Mouse (Mus musculus): ENCODE data around the gene Cytip. TPM values are rescaled to one million over a fixed set of nuclear protein-coding genes. Genes with fewer than 3 reads are reported as not detected.

Cytip gene
- total and polyA plus RNA-seq, 2 experiments from 2014 or later: 0.49 TPM; not detected in 1

- Histone ChIP-seq H3K27me3 (ENCODE audit: insufficient read depth, low read length) (no peaks in the 10 kb centered on the region), H3K36me3 (ENCODE audit: insufficient read depth, low read length) (no peaks in the 10 kb centered on the region), H3K9ac (replicated peaks; ENCODE audit: low read length) (no peak overlapping the region), H3K9me3 (ENCODE audit: low read length) (no peaks in the 10 kb centered on the region), H3K4me2 (ENCODE audit: low read depth, low read length) (no peak overlapping the region), H3K4me1 (ENCODE audit: insufficient read depth, low read length) (no peaks in the 10 kb centered on the region), H3K4me3 (ENCODE audit: low read length) (no peak overlapping the region), H3K27ac (no peak overlapping the region)
- no peak for DNase-seq (ENCODE audit: low spot score)
- TF ChIP-seq CTCF (IDR thresholded peaks at IDR 0.05; ENCODE audit: low read depth): no peak
- 79% methylated on average over 4 of the region's 4 CpGs for WGBS
- no peak for ATAC-seq
Measured at GRCm38 (mm10) chr2:58189501-58189900, 5.8 kb downstream of the Cytip start.

- TF ChIP-seq CTCF (IDR thresholded peaks at IDR 0.05; ENCODE audit: low read depth): peak; percentile 49
- Histone ChIP-seq H3K27ac (no peak overlapping the region), H3K27me3 (ENCODE audit: insufficient read depth, low read length) (no peaks in the 10 kb centered on the region), H3K9ac (replicated peaks; ENCODE audit: low read length) (no peak overlapping the region), H3K4me2 (ENCODE audit: low read depth, low read length) (no peak overlapping the region), H3K9me3 (ENCODE audit: low read length) (no peaks in the 10 kb centered on the region), H3K4me3 (ENCODE audit: low read length) (no peak overlapping the region), H3K36me3 (ENCODE audit: insufficient read depth, low read length) (no peaks in the 10 kb centered on the region), H3K4me1 (ENCODE audit: insufficient read depth, low read length) (no peaks in the 10 kb centered on the region)
- ATAC-seq (no peak), DNase-seq (ENCODE audit: low spot score) (no peak)
- WGBS: 38% methylated on average over 1 of the region's 1 CpGs
Measured at GRCm38 (mm10) chr2:58188903-58189302, 6.4 kb downstream of the Cytip start.

- H3K27ac ChIP-seq: no peak overlapping the region
- H3K4me2 ChIP-seq (ENCODE audit: low read depth, low read length): no peak overlapping the region
- no peak for TF ChIP-seq CTCF (IDR thresholded peaks at IDR 0.05; ENCODE audit: low read depth)
- no peaks in the 10 kb centered on the region for H3K36me3 ChIP-seq (ENCODE audit: insufficient read depth, low read length)
- WGBS: 83% methylated on average over 8 of the region's 8 CpGs
- no peaks in the 10 kb centered on the region for H3K27me3 ChIP-seq (ENCODE audit: insufficient read depth, low read length)
- no peaks in the 10 kb centered on the region for H3K4me1 ChIP-seq (ENCODE audit: insufficient read depth, low read length)
- H3K9me3 ChIP-seq (ENCODE audit: low read length): no peaks in the 10 kb centered on the region
- H3K4me3 ChIP-seq (ENCODE audit: low read length): no peak overlapping the region
- H3K9ac ChIP-seq (replicated peaks; ENCODE audit: low read length): no peak overlapping the region
- DNase-seq (ENCODE audit: low spot score) (no peak), ATAC-seq (no peak)
Measured at GRCm38 (mm10) chr2:58187310-58188051, 7.9 kb downstream of the Cytip start.

GRCm38 (mm10) chr2:58184197-58184596 is 11.1 kb downstream of the Cytip start:
- Histone ChIP-seq H3K4me1 (ENCODE audit: insufficient read depth, low read length) (no peaks in the 10 kb centered on the region), H3K9ac (replicated peaks; ENCODE audit: low read length) (no peak overlapping the region), H3K36me3 (ENCODE audit: insufficient read depth, low read length) (no peaks in the 10 kb centered on the region), H3K4me2 (ENCODE audit: low read depth, low read length) (no peak overlapping the region), H3K4me3 (ENCODE audit: low read length) (no peak overlapping the region), H3K27ac (no peak overlapping the region), H3K27me3 (ENCODE audit: insufficient read depth, low read length) (no peaks in the 10 kb centered on the region), H3K9me3 (ENCODE audit: low read length) (no peaks in the 10 kb centered on the region)
- 35% methylated on average over 2 of the region's 2 CpGs for WGBS
- DNase-seq (ENCODE audit: low spot score) (no peak), ATAC-seq (no peak)
- TF ChIP-seq CTCF (IDR thresholded peaks at IDR 0.05; ENCODE audit: low read depth): no peak

GRCm38 (mm10) chr2:58183658-58184057 is 11.7 kb downstream of the Cytip start:
- no peaks in the 10 kb centered on the region for H3K4me1 ChIP-seq (ENCODE audit: insufficient read depth, low read length)

GRCm38 (mm10) chr2:58180776-58181175 is 14.6 kb downstream of the Cytip start:
- H3K27me3 ChIP-seq (ENCODE audit: insufficient read depth, low read length): no peaks in the 10 kb centered on the region
- H3K36me3 ChIP-seq (ENCODE audit: insufficient read depth, low read length): no peaks in the 10 kb centered on the region
- H3K4me3 ChIP-seq (ENCODE audit: low read length): no peak overlapping the region
- H3K9ac ChIP-seq (replicated peaks; ENCODE audit: low read length): no peak overlapping the region
- no peaks in the 10 kb centered on the region for H3K4me1 ChIP-seq (ENCODE audit: insufficient read depth, low read length)
- TF ChIP-seq CTCF (IDR thresholded peaks at IDR 0.05; ENCODE audit: low read depth): no peak
- WGBS: 91% methylated on average over 1 of the region's 1 CpGs
- DNase-seq (ENCODE audit: low spot score): no peak
- H3K27ac ChIP-seq: no peak overlapping the region
- H3K9me3 ChIP-seq (ENCODE audit: low read length): no peaks in the 10 kb centered on the region
- H3K4me2 ChIP-seq (ENCODE audit: low read depth, low read length): no peak overlapping the region
- ATAC-seq: no peak

More at GRCm38 (mm10) chr2:58183658-58184057, 11.7 kb downstream of the Cytip start:
- 86% methylated on average over 2 of the region's 2 CpGs for WGBS
- Histone ChIP-seq H3K4me3 (ENCODE audit: low read length) (no peak overlapping the region), H3K36me3 (ENCODE audit: insufficient read depth, low read length) (no peaks in the 10 kb centered on the region), H3K4me2 (ENCODE audit: low read depth, low read length) (no peak overlapping the region), H3K27ac (no peak overlapping the region), H3K9me3 (ENCODE audit: low read length) (no peaks in the 10 kb centered on the region), H3K27me3 (ENCODE audit: insufficient read depth, low read length) (no peaks in the 10 kb centered on the region), H3K9ac (replicated peaks; ENCODE audit: low read length) (no peak overlapping the region)
- DNase-seq (ENCODE audit: low spot score) (no peak), ATAC-seq (no peak)
- no peak for TF ChIP-seq CTCF (IDR thresholded peaks at IDR 0.05; ENCODE audit: low read depth)

GRCm38 (mm10) chr2:58179056-58179455 is 16.3 kb downstream of the Cytip start:
- Histone ChIP-seq H3K4me2 (ENCODE audit: low read depth, low read length) (no peak overlapping the region), H3K27me3 (ENCODE audit: insufficient read depth, low read length) (no peaks in the 10 kb centered on the region), H3K36me3 (ENCODE audit: insufficient read depth, low read length) (no peaks in the 10 kb centered on the region), H3K9me3 (ENCODE audit: low read length) (no peaks in the 10 kb centered on the region), H3K9ac (replicated peaks; ENCODE audit: low read length) (no peak overlapping the region), H3K27ac (no peak overlapping the region), H3K4me1 (ENCODE audit: insufficient read depth, low read length) (peaks cover 4% of the 10 kb centered on the region; the same call in 1 of the 2 replicates), H3K4me3 (ENCODE audit: low read length) (no peak overlapping the region)
- no peak for ATAC-seq
- WGBS: 81% methylated on average over 1 of the region's 1 CpGs
- DNase-seq (ENCODE audit: low spot score): no peak
- no peak for TF ChIP-seq CTCF (IDR thresholded peaks at IDR 0.05; ENCODE audit: low read depth)

Measured in hindbrain, postnatal 0 days (tissue).